7 mouse cellular contexts compared by ENCODE assay signal in genomic region chr12:25098561-25099312, GRCm38 (mm10). TPM values are rescaled to one million over a fixed set of nuclear protein-coding genes. Genes with fewer than 3 reads are reported as not detected.
DNase-seq lines count a peak whose midpoint lies in the region; ATAC-seq and TF ChIP-seq lines count a peak whose summit lies in the region.

No protein-coding gene starts in this region.

- TF ChIP-seq CTCF in small intestine, adult 2 months (IDR thresholded peaks at IDR 0.05; ENCODE audit: extremely low read depth, insufficient read length, insufficient replicate concordance, low read depth, low read length): no peak

- peak; percentile 83 for TF ChIP-seq POLR2A in small intestine, adult 2 months (IDR thresholded peaks at IDR 0.05; ENCODE audit: low read depth, low read length)

- H3K9me3 ChIP-seq in intestine, embryonic 16.5 days (ENCODE audit: control insufficient read depth, low read length): no peaks in the 10 kb centered on the region
- no peaks in the 10 kb centered on the region for H3K9me3 ChIP-seq in midbrain, embryonic 10.5 days (replicated peaks)

- peak; percentile 97 to 98 for DNase-seq in adrenal gland, adult (ENCODE audit: inconsistent age in 2 of 2, low spot score in 1 of 2)
- peak; percentile 98 for DNase-seq in embryo, embryonic 10 days (ENCODE audit: low spot score)
- DNase-seq in gastrocnemius, postnatal 36 days: peak; percentile 84 to 86
- peak; percentile 90 to 94 for DNase-seq in left cerebral cortex, postnatal 36 days (ENCODE audit: low spot score in 2 of 2)
- DNase-seq in midbrain, embryonic 10.5 days (ENCODE audit: low spot score): peak; percentile 97

- H3K4me3 ChIP-seq in intestine, embryonic 16.5 days (ENCODE audit: low read length): peak overlapping the region; percentile 64
- H3K4me3 ChIP-seq in midbrain, embryonic 10.5 days: peak overlapping the region; percentile 83
- H3K4me3 ChIP-seq in small intestine, adult 2 months (ENCODE audit: low read depth, low read length): peak overlapping the region; percentile 74

- no peaks in the 10 kb centered on the region for H3K27me3 ChIP-seq in intestine, embryonic 16.5 days (replicated peaks; ENCODE audit: control insufficient read depth, insufficient read depth, low read length)
- H3K27me3 ChIP-seq in midbrain, embryonic 10.5 days (ENCODE audit: low read depth, poor library complexity, severe bottlenecking): peaks cover 2% of the 10 kb centered on the region; the same call in 1 of the 2 replicates
- H3K27me3 ChIP-seq in small intestine, adult 2 months (ENCODE audit: control insufficient read depth, insufficient read depth, low read length): no peaks in the 10 kb centered on the region

- H3K4me1 ChIP-seq in intestine, embryonic 16.5 days (ENCODE audit: control insufficient read depth, insufficient read depth, low read length): peaks cover 30% of the 10 kb centered on the region
- H3K4me1 ChIP-seq in midbrain, embryonic 10.5 days: peaks cover 60% of the 10 kb centered on the region
- peaks cover 10% of the 10 kb centered on the region; the same call in 1 of the 2 replicates for H3K4me1 ChIP-seq in small intestine, adult 2 months (ENCODE audit: control insufficient read depth, insufficient read depth, insufficient read length, low read length)

- WGBS in intestine, embryonic 16.5 days: under 1% methylated on average over 61 of the region's 61 CpGs
- WGBS in midbrain, embryonic 10.5 days: under 1% methylated on average over 61 of the region's 61 CpGs
- under 1% methylated on average over 61 of the region's 61 CpGs for WGBS in small intestine, adult 2 months

- peak overlapping the region; percentile 90 for H3K9ac ChIP-seq in intestine, embryonic 16.5 days (ENCODE audit: low read depth, low read length)

- ATAC-seq in intestine, embryonic 16.5 days: peak; percentile 73

- H3K27ac ChIP-seq in intestine, embryonic 16.5 days (ENCODE audit: low read length): peak overlapping the region; percentile 99
- H3K27ac ChIP-seq in midbrain, embryonic 10.5 days (replicated peaks): peak overlapping the region; percentile 97
- peak overlapping the region; percentile 98 for H3K27ac ChIP-seq in small intestine, adult 2 months (ENCODE audit: insufficient read depth, low read depth, low read length)

- intact Hi-C loops in gastrocnemius, postnatal 36 days (cut with DNase I): loop anchor here (10.0 kb wide), 2 partner anchors 766 to 976 kb away; no protein-coding TSS in a partner anchor
- intact Hi-C loops in left cerebral cortex, postnatal 36 days (cut with DNase I): loop anchor here (5.0 to 10.0 kb wide), 6 partner anchors 64 to 886 kb away; no protein-coding TSS in a partner anchor

- H3K36me3 ChIP-seq in intestine, embryonic 16.5 days (ENCODE audit: control insufficient read depth, insufficient read depth, low read length): no peaks in the 10 kb centered on the region
- H3K36me3 ChIP-seq in midbrain, embryonic 10.5 days: peaks cover 3% of the 10 kb centered on the region; the same call in 1 of the 2 replicates
- H3K36me3 ChIP-seq in small intestine, adult 2 months (ENCODE audit: control insufficient read depth, insufficient read depth, low read length): no peaks in the 10 kb centered on the region

- H3K4me2 ChIP-seq in intestine, embryonic 16.5 days (ENCODE audit: low read depth, low read length): peak overlapping the region; percentile 94

RNA-seq across cellular contexts. Expression of gene Id2, which starts 1.8 kb away (rescaled TPM):
- total RNA-seq in gastrocnemius, postnatal 36 days (2021): 1 to 10 TPM; 2.6 to 2.9 TPM
- 333 and 353 TPM in 2 replicates for polyA plus RNA-seq in intestine, embryonic 16.5 days (2015; fragmentation: Nextera tagmentation; extraction: Ambion mirVana)
- 100 to 1,000 TPM; 155 to 170 TPM for total RNA-seq in left cerebral cortex, postnatal 36 days (2021)
- polyA plus RNA-seq in midbrain, embryonic 10.5 days (2016; fragmentation: Nextera tagmentation; extraction: Ambion mirVana): 303 and 332 TPM in 2 replicates
- polyA plus RNA-seq in small intestine, adult 2 months (2012; rRNA removed): 42.1 and 88.2 TPM in 2 replicates

Comparison
In these comparisons a context has a peak if more than half of its experiments do, and no peak if none do; other contexts are left out.
1. Peak in every context shown above with its lines: DNase-seq, ATAC-seq, H3K4me3 ChIP-seq and H3K27ac ChIP-seq.